Mouse (Mus musculus): ENCODE data around the gene Rabgef1.
"Not testable (repeated sequence)": the region's sequence is repeated elsewhere in the genome, so short reads cannot be mapped to it uniquely, and the experiment has no call there.

Rabgef1 gene

DNA sequence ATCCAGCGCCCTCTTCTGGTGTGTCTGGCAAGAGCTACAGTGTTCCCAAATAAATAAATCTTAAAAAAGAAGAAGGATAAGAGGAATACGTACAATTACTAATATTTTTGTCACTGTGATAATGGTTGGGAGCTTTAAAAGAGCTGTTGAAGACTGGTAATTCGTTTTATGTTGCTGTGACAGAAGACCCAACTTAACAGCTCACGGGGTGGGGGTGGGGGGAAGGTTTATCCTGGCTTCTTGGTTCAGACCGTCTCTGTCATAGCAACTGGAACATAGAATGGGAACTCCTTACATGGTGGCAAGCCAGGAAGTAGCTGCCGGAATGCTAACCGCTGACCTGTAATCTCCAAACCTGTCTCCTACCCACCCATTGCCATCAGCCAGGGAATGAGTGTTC is 45.2 kb downstream of the Rabgef1 start, which contains the start of gene Tmem248:
Gene Tmem248 (plus strand): TSS at position 301 of the 400 bp plus-strand sequence.
- no peak for DNase-seq (ENCODE audit: low spot score in 2 of 2)

DNA sequence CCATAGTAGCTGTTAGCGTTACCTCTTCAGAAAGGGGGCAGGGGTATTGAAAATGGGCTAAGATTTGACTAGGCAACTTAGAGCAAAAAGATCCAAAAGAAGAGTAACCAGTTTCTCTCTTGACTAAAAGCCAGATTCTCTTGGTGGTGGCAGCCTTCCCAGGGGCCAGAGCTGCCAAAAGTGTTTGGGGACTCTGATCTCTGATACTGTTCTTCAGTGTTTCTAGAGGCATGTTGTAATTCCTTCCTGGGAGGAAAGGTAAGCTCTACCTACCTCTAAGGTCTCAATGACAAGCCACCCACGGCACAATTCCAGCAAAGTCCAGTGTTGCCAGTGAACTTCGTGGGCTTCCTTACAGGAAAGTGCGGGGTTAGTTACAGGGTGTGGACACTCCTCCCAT is 45.8 kb downstream of the Rabgef1 start:
- no peak for DNase-seq (ENCODE audit: low spot score in 2 of 2)

DNA sequence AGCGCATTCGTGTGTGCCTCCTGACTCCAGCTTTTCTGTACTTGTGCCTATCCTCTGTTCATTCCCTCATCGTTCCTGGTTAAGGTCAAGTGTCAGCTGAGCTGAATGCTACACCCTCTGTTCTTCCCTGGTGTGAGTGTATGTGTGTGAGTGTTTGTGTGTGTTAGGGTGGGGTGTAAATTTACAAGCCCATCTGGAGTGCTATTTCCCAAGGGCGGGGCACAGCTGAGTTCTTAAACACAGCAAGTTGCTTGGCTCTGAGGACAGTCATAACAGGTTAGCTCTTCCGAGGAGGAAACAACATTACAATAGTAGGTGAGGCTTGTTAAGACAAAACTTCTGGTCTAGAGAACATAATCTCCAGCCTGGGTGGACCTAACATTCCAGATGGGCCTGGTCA is 46.7 kb downstream of the Rabgef1 start:
- DNase-seq (ENCODE audit: low spot score in 2 of 2), result no peak

DNA sequence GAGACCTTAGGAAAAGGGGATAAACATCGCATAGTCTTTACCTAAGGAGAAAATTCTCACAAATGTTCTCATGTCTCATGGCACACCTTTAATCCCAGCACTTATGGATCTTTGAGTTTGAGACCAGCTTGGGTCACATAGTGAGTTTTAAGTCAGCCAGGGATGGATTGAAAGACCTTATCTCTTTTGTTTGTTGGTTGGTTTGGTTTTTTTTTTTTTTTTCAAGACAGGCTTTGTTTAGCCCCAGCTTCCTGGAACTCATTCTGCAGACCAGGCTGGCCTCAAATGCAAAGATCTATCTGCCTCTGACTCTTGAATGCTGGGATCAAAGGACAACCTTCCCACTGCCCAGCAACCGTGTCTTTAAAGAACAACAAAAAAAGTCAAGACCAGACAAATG is 49.7 kb downstream of the Rabgef1 start:
- DNase-seq (ENCODE audit: low spot score in 2 of 2), result no peak

DNA sequence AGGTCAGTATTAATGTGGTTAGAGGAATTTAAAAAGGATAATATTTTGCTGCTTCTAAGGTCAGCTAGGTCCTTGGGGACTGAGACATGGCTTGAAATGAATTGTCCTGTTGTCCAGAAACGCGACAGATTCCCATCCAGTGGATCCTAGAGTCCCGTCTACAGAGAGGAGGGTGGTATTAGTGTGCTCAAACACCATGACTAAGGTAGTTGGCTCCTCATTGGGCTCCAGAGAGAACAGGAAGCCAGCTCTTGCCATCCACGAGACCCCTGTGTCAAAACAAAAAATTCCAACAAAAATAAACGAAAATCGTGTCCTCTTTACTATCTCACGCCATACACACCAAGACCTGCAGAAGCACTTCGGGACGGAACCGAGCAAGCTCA is 50.2 kb downstream of the Rabgef1 start:
- peak in 1 of 2 experiments; percentile 15 for DNase-seq (ENCODE audit: low spot score in 2 of 2)

DNA sequence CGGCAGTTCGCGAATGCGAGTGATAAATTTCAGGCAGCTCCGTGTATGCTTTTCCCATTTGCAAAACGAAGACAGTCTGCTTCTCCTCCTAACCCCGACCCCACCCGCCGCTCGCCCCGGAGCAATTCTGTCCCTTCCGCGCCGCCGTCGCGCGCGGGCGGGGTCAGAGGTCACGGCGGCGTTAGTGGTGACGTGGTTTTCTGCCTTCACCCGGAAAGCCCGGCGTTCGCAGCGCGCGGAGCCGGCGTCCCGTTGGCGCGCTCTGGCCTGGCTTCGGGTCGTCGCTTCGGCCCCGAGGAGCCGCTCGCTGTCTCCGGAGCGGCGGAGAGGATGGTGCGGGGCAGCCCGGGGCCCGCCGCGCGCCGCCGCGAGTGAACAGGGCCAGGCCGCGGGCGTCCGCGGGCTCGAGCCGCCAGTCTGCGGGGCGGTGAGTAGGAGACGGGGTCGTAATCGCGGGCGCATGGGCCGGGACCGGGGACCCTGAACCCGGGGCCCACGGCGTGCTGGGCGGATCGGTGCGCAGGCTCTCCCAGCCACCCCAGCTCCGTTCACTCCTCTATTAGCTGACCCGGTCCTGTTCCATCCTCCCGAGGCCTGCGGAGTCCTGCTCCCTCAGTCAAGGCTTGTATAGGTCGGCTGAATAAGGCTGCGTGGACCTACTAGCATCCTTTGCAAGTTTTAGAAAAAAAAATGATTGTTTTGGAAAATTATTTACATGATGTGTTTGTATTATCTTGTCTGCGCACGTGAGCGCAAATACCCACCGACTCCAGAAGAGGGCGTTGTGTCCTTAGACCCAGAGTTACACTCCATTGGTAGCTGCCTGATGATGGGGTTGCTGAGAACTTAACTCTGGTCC is 50.8 kb downstream of the Rabgef1 start:
- peak; percentile 94 for DNase-seq (ENCODE audit: low spot score in 2 of 2)

DNA sequence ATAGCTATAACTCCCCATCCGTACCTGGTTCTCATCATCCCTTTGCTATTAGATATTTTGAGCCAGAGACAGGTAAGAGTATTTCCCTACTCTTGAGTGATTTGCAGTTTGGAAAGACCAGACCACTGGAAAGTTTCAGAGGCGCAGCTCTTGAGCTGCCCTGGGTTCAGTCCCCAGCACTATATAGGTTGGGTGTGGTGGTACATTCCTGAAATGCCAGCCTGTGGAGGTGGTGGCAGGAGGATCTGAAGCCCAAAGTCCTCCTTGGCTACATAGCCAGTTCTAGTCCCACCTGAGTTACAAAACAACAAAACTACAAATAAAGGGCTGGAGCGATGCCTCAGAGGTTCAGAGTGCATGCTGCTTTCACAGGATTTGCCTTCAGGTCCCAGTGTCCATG is 55.2 kb downstream of the Rabgef1 start:
- no peak for DNase-seq (ENCODE audit: low spot score in 2 of 2)

DNA sequence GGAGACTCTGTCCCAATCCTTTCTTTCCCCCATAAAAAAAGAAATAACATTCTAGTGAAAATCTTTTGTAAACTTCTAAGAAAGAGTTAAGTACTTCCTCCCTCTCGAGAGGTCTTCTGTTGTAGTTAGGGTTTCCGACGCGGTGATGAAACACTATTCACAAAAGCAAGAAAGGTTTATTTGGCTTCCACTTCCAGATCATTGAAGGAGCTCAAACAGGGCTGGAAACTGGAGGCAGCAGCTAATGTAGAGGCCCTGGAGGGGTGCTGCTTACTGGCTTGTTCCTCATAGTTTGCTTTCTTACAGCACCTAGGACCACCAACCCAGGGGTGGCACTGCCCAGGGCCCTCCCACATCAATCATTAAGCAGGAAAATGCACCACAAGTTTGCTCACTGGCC is 56.5 kb downstream of the Rabgef1 start:
- no peak for DNase-seq (ENCODE audit: low spot score in 2 of 2)

DNA sequence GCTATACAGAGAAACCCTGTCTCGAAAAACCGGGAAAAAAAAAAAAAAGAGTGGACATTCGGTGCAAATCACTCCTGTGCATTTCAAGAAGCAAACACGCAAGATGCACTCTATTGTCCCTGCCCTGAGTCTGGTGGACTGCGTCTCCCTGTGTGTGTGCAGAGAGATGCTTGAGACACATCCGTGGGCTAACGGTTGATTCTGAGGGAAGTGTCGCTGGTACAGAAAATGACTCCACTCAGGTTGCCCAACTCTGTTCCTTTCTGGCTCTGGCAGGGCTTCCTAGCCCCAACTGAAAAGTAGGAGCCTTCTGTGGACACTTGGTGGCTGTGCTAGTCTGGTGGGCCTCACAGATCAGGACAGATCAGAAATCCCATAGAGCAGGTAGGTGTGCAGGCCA is 64.7 kb downstream of the Rabgef1 start:
- no peak for DNase-seq (ENCODE audit: low spot score in 2 of 2)

DNA sequence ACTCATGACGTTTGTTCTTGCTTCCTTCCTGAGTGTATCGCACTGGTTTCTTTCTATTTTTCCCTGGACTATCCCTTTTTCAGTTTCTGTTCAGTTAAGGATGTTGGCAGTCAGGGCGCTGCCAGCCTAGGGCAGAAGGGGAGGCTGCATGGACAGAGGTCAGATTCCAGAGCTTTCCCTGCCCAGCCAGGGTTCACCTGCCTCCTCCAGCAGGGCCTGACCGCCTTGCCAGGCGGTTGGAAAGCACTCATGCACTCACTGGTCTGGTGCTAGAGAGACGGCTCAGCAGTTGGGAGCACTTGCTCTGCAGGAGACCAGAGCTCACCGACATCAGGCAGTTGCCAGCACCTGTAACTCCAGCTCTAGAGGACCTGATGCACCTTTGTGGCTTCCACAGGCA is 67.6 kb downstream of the Rabgef1 start:
- no peak for DNase-seq (ENCODE audit: low spot score in 2 of 2)

DNA sequence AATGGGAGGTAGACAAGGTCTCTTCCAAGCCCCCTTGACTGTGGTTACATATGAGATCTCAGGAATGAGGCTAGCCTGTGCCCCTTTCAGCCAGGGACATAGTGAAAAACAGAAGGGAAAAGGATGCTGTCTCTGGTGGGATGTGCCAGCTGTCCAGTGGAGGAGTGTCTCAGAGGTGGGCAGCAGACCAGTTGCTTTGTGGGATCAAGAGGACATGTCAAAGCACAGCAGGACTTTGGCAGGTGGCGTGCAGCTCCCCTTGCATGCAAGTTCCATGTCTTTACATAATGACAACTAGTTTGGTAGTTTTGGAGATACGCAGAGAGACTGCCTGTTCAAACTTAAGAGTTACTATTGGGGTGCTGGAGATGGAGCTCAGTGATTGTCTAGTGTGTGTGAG is 68.3 kb downstream of the Rabgef1 start:
- DNase-seq (ENCODE audit: low spot score in 2 of 2), result no peak

DNA sequence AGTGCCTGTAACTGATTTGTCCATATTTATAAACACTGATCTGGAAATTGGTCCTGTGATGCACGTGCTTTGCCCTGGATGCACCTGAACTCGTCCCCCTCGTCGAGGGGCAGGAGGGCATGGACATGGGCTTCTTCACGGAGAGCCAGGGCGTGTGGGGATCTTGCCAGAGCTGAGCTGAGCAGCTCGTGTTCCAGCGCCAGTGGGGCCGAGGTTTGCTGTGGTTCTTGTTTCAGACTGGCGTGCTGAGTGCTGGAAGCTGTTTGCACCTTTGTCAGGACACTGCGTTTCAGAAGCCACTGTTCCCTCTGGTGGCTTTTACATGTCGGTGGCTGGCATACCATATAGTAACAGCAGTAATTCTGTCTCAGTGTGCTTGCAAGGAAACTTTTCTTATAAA is 69.8 kb downstream of the Rabgef1 start:
- DNase-seq (ENCODE audit: low spot score in 2 of 2), result no peak

DNA sequence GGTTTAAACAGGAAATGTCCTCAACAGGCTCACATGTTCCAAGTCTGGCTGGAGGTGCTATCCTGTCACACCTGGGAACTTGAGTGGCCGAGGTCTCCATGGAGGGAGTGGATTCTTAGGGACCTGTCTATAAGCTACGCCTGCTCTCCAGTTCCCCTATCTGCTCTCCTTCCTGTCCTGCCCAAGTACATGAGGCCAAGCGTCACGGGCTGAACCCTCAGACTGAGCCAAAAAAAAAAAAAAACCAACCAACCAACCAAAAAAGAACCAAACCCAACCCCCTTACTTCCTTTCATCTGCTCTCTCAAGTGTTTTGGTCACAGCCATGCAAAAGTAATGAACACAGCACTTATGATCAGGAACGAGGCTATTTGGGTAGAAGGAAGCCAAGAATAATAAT is 76.2 kb downstream of the Rabgef1 start:
- no peak for DNase-seq (ENCODE audit: low spot score in 2 of 2)

DNA sequence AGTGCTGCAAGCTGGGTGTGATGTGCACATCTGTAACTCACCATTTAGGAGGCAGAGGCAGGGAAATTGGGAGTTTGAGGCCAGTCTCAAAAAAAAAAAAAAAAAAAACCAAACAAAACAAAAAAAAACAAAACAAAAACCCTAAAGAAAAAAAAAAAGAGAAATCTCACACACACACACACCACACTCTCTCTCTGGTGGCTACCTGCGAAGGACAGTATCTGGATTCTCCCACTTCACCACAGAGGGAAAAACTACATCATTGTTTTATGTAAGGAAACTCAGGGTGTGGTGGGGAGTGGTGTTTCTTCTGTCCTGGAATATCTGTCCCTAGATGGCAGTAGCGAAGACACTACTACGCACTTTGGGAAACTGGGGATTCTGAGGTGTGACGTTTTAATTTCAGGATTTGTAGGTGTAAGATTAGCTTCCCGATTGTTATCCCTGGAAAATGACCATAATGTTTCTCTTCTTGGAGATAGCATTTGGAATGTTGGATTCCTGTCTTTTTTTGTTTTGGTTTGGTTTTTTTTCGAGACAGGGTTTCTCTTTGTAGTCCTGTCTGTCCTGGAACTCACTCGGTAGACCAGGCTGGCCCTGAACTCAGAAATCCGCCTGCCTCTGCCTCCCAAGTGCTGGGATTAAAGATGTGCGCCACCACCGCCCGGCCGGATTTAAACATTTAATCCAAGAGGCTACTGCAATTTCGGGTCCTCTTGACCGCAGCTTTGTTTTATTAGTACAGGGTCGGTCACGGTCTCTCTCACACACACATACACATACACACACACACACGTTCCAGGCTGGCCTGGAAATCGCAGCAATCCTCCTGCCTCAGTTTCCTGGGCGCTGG is 82.8 kb downstream of the Rabgef1 start:
- DNase-seq (ENCODE audit: low spot score in 2 of 2), result no peak

DNA sequence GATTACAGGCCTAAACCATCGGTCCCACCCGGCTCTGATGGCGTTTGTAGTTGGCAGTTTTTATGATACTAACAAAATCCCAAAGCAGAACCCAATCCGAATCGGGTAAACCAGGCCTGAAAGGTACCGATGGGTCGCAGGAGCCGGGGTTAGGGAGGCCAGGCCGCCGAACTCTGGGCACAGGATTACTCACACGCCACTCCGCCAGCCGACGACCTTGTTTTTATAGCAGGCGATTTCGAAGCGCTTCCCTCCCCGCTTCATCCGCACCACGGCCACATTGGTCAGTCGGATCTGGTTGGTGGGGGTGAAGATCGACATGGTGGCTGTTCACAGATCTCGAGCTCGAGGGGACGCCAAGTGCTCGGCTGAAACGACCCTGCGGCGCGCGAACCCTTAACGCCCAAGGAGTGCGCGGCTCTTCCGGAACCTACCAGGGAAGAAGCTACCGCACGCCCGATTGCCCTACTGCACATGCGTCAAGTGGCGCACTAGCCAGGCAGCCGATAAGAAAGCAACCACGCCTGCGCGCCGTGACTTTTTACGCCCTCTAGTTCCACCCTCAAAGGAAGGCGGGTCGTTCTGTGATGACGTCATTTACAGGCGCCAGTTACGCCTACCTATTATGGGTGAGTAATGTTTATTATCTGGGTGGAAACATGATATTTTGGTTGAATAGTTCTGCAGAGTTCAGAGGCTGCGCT is 83.6 kb downstream of the Rabgef1 start, which contains the start of the genes Sbds and Tyw1:
Gene Sbds (minus strand): TSS at position 514 of the 704 bp plus-strand sequence.
Gene Tyw1 (plus strand): TSS at position 603 of the 704 bp plus-strand sequence.
- DNase-seq (ENCODE audit: low spot score in 2 of 2), result peak; percentile 94 to 97

DNA sequence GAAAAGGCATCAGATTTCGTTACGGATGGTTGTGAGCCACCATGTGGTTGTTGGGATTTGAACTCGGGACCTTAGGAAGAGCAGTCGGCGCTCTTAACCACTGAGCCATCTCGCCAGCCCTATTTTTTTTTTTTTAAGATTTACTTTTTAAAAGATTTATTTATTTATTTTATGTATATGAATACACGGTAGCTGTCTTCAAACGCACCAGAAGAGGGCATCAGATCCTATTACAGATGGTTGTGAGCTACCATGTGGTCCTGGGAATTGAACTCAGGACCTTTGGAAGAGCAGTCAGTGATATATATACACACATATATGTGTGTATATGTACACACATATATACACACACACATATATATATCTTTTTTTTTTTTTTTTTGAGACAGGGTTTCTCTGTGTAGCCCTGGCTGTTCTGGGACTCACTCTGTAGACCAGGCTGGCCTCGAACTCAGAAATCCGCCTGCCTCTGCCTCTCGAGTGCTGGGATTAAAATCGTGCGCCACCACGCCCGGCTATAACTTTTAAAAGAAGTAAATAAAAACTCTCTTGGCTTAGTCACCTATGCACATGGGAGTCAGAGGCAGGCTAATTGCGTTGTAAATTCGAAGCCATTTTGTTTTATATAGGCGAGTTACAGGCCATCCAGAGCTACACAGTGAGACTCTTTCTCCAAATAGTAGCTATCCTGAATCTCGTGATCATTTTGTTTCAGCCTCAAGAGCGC is 84.4 kb downstream of the Rabgef1 start:
- DNase-seq (ENCODE audit: low spot score in 2 of 2), result not testable (repeated sequence)

DNA sequence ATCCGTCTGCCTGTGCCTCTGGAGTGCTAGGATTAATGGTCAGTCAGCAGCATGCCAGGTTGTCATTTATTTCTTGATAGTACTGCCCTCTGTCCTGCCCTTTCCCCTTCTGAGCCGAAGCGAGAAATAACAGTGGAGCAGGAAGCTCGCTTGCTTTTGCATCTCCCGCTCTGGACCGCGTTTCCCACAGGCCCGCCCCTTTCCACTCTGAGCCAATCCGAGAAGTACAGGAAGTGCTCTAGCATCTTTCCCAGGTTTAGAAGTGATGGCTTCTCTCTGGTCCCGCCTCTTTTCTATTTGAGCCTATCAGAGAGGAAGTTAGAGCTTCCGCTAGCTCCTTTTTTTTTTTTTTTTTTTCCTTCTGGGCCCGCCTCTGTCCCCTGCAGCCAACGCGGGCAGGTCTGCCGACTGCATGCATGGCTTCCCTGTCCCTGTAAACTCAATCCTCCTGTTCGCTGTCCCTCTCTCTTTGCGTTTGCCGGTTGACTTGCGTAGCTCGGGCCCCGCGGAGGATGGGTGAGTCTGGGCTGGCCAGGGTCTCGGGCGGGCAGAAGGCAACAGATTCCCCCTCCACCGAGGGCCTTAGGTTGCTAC is 85.2 kb downstream of the Rabgef1 start:
- peak; percentile 74 to 84 for DNase-seq (ENCODE audit: low spot score in 2 of 2)

DNA sequence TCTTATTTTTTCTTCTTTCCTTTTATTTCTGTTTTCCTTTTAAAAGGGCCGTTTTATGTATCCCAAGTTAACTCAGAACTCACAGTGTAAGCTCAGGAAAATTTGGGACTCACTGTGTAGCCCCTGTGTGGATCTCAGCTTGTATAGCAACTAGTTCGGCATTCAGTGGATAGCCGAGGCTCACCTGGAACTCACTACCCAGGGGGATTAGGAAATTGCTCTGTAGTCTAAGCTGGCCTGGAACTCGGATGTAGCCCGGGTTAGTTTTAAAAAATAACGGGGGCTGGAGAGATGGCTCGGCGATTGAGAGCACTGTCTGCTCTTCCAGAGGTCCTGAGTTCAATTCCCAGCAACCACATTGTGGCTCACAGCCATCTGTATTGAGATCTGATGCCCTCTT is 85.7 kb downstream of the Rabgef1 start:
- DNase-seq (ENCODE audit: low spot score in 2 of 2), result no peak

DNA sequence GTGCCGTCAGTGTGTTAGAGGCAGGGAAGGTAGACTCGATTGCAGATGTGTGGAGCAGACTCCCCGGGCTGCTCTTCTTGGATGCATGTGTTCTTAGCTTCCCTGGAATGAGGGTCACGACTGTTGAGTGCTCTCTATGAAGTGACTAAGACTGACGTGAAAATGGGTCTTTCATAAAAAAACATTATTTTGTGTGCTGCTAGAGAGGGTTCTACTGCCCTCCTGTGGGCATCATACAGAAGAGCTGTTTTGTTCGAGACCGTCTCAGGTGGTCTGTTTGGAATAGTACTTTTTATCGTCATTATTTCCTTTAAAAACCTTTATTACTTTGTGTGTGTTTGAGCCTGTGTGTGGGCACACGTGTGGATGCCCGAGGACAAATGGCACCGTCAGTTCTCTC is 91.9 kb downstream of the Rabgef1 start:
- no peak for DNase-seq (ENCODE audit: low spot score in 2 of 2)

Measured in frontal cortex, postnatal 25 days (tissue).